Mouse (Mus musculus) monocyte, adult 2 months (primary cell): Measurements from ENCODE around the gene Wdhd1.

Source experiments
- DNase-seq, 2 experiments: peaks; one replicate each; pipeline ENCODE4 v3.0.0; 2022; ENCODE audit warnings: low spot score in 2 of 2, low read depth in 1 of 2

Wdhd1 gene

GRCm38 (mm10) chr14:47222631-47223450, 53.8 kb downstream of the Wdhd1 start:
- no peak for DNase-seq

GRCm38 (mm10) chr14:47221567-47221966, 55.1 kb downstream of the Wdhd1 start:
- no peak for DNase-seq

GRCm38 (mm10) chr14:47220231-47221025, 56.2 kb downstream of the Wdhd1 start:
- DNase-seq: no peak

- DNase-seq: no peak
Observed at GRCm38 (mm10) chr14:47218766-47219606, 57.7 kb downstream of the Wdhd1 start.

GRCm38 (mm10) chr14:47216541-47216940, 60.1 kb downstream of the Wdhd1 start:
- DNase-seq: no peak

GRCm38 (mm10) chr14:47214367-47214766, 62.3 kb downstream of the Wdhd1 start:
- no peak for DNase-seq

- no peak for DNase-seq
Observed at GRCm38 (mm10) chr14:47213305-47213704, 63.4 kb downstream of the Wdhd1 start.

- DNase-seq: no peak
Observed at GRCm38 (mm10) chr14:47209669-47210164, 66.9 kb downstream of the Wdhd1 start.

GRCm38 (mm10) chr14:47208564-47209493, 67.8 kb downstream of the Wdhd1 start:
- DNase-seq: no peak

GRCm38 (mm10) chr14:47206601-47207000, 70.1 kb downstream of the Wdhd1 start:
- DNase-seq: no peak

GRCm38 (mm10) chr14:47205270-47205972, 71.2 kb downstream of the Wdhd1 start:
- no peak for DNase-seq

GRCm38 (mm10) chr14:47197340-47197739, 79.3 kb downstream of the Wdhd1 start:
- no peak for DNase-seq

GRCm38 (mm10) chr14:47196711-47197110, 79.9 kb downstream of the Wdhd1 start:
- DNase-seq: no peak

GRCm38 (mm10) chr14:47194096-47194495, 82.6 kb downstream of the Wdhd1 start:
- no peak for DNase-seq

GRCm38 (mm10) chr14:47193506-47193905, 83.2 kb downstream of the Wdhd1 start:
- no peak for DNase-seq

- DNase-seq: no peak
Observed at GRCm38 (mm10) chr14:47191861-47192260, 84.8 kb downstream of the Wdhd1 start.
